Mouse (Mus musculus) E14TG2a.4 (cell line): ENCODE measurements around the gene Tmod4.

Experiments used
- CTCF ChIP-seq: conservative IDR thresholded peaks from 2 replicates; pipeline ENCODE4 v1.5.1; 2014; ENCODE audit warnings: low read length
- NANOG ChIP-seq: IDR thresholded peaks from 2 replicates; pipeline ENCODE4 v1.6.1; 2014; ENCODE audit warnings: borderline replicate concordance, low read length, mixed read lengths

DNA sequence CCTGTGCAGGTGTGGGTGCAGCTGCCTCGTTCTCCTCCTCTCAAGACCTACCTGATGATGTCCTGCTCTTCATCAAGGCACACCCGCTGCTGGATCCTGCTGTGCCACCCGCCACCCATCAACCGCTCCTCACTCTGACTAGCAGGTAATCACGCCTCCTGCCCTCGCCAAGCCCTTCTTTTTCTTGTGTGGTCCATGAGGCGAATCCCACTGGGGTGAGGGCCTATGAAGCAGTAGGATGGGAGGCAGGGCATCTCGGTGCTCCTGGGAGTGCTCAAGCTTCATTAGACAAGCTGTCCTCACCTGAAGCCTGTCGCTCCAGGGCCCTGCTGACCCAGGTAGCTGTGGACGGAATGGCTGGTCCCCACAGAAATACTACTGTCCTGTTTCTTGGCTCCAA, 45.7 kb downstream of the Tmod4 start:
- no peak for TF ChIP-seq NANOG
- no peak for TF ChIP-seq CTCF
